11 mouse cellular contexts compared by ENCODE assay signal in the genomic region with DNA sequence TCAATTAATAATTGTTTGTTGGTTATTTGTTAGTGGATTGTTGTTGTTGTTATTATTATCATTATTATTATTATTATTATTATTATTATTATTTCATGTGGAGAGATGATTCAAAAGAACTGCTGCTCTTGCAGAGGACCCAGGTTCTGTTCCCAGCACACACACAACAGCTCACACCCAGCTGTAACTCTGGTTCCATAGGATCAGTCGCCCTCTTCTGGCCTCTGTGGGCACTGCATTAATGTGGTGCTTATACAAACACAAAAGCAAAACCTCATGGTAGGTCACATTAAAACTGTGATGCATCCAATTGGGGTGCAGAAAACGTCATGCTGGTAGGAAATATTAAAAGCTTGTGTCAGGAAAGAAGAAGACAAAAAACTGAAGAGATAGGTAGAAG. TPM values are rescaled to one million over a fixed set of nuclear protein-coding genes. Genes with fewer than 3 reads are reported as not detected.
DNase-seq lines count a peak whose midpoint lies in the region; ATAC-seq and TF ChIP-seq lines count a peak whose summit lies in the region.
"Had no signal": no experiment of that assay in that cellular context is flagged by ENCODE, and none has a peak within 500 bp of the region (broad histone marks: within the 10 kb centered on the region; RNA-seq: fewer than 3 reads in every experiment).

No protein-coding gene starts in this region.

- no peaks in the 10 kb centered on the region for H3K27me3 ChIP-seq in intestine, postnatal 0 days (replicated peaks; ENCODE audit: control insufficient read depth, insufficient read depth, low read length)
- H3K27me3 ChIP-seq in intestine, embryonic 16.5 days (replicated peaks; ENCODE audit: control insufficient read depth, insufficient read depth, low read length), result no peaks in the 10 kb centered on the region
- peaks cover 6% of the 10 kb centered on the region for H3K27me3 ChIP-seq in Patski
- no peaks in the 10 kb centered on the region for H3K27me3 ChIP-seq in limb, embryonic 14.5 days (ENCODE audit: control insufficient read depth, insufficient read depth, low read length)

- POLR2A ChIA-PET in Patski (lab: Charles Lee), result no interaction called here

- H3K27ac ChIP-seq in intestine, postnatal 0 days (ENCODE audit: low read depth, low read length), result no peak overlapping the region
- H3K27ac ChIP-seq in intestine, embryonic 16.5 days (ENCODE audit: low read length), result no peak overlapping the region
- no peak overlapping the region for H3K27ac ChIP-seq in limb, embryonic 14.5 days (replicated peaks; ENCODE audit: low read depth, low read length)

- no peaks in the 10 kb centered on the region for H3K4me1 ChIP-seq in intestine, postnatal 0 days (replicated peaks; ENCODE audit: control insufficient read depth, insufficient read depth, low read length)
- H3K4me1 ChIP-seq in intestine, embryonic 16.5 days (ENCODE audit: control insufficient read depth, insufficient read depth, low read length), result no peaks in the 10 kb centered on the region
- H3K4me1 ChIP-seq in limb, embryonic 14.5 days (ENCODE audit: control insufficient read depth, insufficient read depth, low read length), result no peaks in the 10 kb centered on the region

- 32% methylated on average over 2 of the region's 2 CpGs for WGBS in intestine, postnatal 0 days
- 43% methylated on average over 2 of the region's 2 CpGs for WGBS in intestine, embryonic 16.5 days
- WGBS in limb, embryonic 14.5 days, result 34% methylated on average over 2 of the region's 2 CpGs

- DNase-seq in B cell, adult 2 months, result peak; percentile 16 to 19
- DNase-seq in Patski (ENCODE audit: low read depth, low spot score) (no peak), MN1 (ENCODE audit: low spot score) (no peak)
- peak; percentile 43 for DNase-seq in limb, embryonic 14.5 days (ENCODE audit: low spot score)
- no peak for DNase-seq in yolk sac, embryonic 10.5 days (ENCODE audit: low spot score)
- DNase-seq: kidney, adult 8-10 months; lung, adult 2 months; right cerebral cortex, postnatal 4 days had no signal

- H3K9me3 ChIP-seq in intestine, postnatal 0 days (ENCODE audit: control insufficient read depth), result no peaks in the 10 kb centered on the region
- no peaks in the 10 kb centered on the region for H3K9me3 ChIP-seq in intestine, embryonic 16.5 days (ENCODE audit: control insufficient read depth, low read length)
- H3K9me3 ChIP-seq in limb, embryonic 14.5 days (ENCODE audit: control insufficient read depth, low read length), result no peaks in the 10 kb centered on the region

- ATAC-seq in intestine, postnatal 0 days, result no peak
- ATAC-seq in intestine, embryonic 16.5 days, result no peak
- ATAC-seq in Patski, result no peak
- no peak for ATAC-seq in limb, embryonic 14.5 days (ENCODE audit: low FRiP score, low read depth)
- ATAC-seq in inflammation-experienced regulatory T-cells, adult 6 months, result no peak

- no peak overlapping the region for H3K4me2 ChIP-seq in intestine, postnatal 0 days (replicated peaks; ENCODE audit: low read depth)
- no peak overlapping the region for H3K4me2 ChIP-seq in intestine, embryonic 16.5 days (ENCODE audit: low read depth, low read length)
- H3K4me2 ChIP-seq in limb, embryonic 14.5 days (replicated peaks; ENCODE audit: low read depth, low read length, severe bottlenecking), result no peak overlapping the region

- no peak overlapping the region for H3K4me3 ChIP-seq in intestine, postnatal 0 days (ENCODE audit: low read depth, low read length)
- no peak overlapping the region for H3K4me3 ChIP-seq in intestine, embryonic 16.5 days (ENCODE audit: low read length)
- no peak overlapping the region for H3K4me3 ChIP-seq in limb, embryonic 14.5 days (replicated peaks; ENCODE audit: low read length)

- H3K36me3 ChIP-seq in intestine, postnatal 0 days (ENCODE audit: control insufficient read depth, insufficient read depth), result no peaks in the 10 kb centered on the region
- no peaks in the 10 kb centered on the region for H3K36me3 ChIP-seq in intestine, embryonic 16.5 days (ENCODE audit: control insufficient read depth, insufficient read depth, low read length)
- H3K36me3 ChIP-seq in limb, embryonic 14.5 days (ENCODE audit: control insufficient read depth, insufficient read depth, low read length), result no peaks in the 10 kb centered on the region

- peak; percentile 25; the same call in 1 of the 2 replicates for TF ChIP-seq CTCF in intestine, postnatal 0 days (IDR thresholded peaks at IDR 0.05; ENCODE audit: low read depth)
- TF ChIP-seq CTCF in Patski (IDR thresholded peaks at IDR 0.05), result peak; percentile 48

- H3K9ac ChIP-seq in intestine, postnatal 0 days (ENCODE audit: low read depth, low read length), result no peak overlapping the region
- no peak overlapping the region for H3K9ac ChIP-seq in intestine, embryonic 16.5 days (ENCODE audit: low read depth, low read length)
- no peak overlapping the region for H3K9ac ChIP-seq in limb, embryonic 14.5 days (ENCODE audit: low read depth, low read length, severe bottlenecking)

- CTCF ChIA-PET in Patski (lab: Charles Lee), result no interaction called here

- TF ChIP-seq POLR2A in limb, embryonic 14.5 days (IDR thresholded peaks at IDR 0.05; ENCODE audit: borderline replicate concordance, extremely low read depth, insufficient read depth, insufficient read length), result no peak

- in situ Hi-C loops in Patski (cut with MboI; ENCODE audit: low pct_unique_long_range_greater_than_20kb), result loop anchor here (5.0 kb wide), 1 partner anchor 419 kb away; no protein-coding TSS in a partner anchor

RNA-seq across cellular contexts. Expression of a gene that starts 12.4 kb away (rescaled TPM):
- not detected in 2 replicates for polyA plus RNA-seq in intestine, postnatal 0 days (2015; fragmentation: Nextera tagmentation; extraction: Ambion mirVana)
- not detected in 2 replicates for polyA plus RNA-seq in intestine, embryonic 16.5 days (2015; fragmentation: Nextera tagmentation; extraction: Ambion mirVana)
- polyA plus RNA-seq in Patski (2021), result not detected
- polyA plus RNA-seq in limb, embryonic 14.5 days (2012; rRNA removed), result not detected in 2 replicates
- not detected in 2 replicates for polyA plus RNA-seq in limb, embryonic 14.5 days (2014; fragmentation: Nextera tagmentation; extraction: Ambion mirVana)
- polyA plus RNA-seq in inflammation-experienced regulatory T-cells, adult 6 months (2017; shearing (Covaris generic)), result not detected
- polyA plus RNA-seq: lung, adult 2 months had no signal

RNA-seq across cellular contexts. Expression of a gene that starts 22.6 kb away (rescaled TPM):
- polyA plus RNA-seq in intestine, postnatal 0 days (2015; fragmentation: Nextera tagmentation; extraction: Ambion mirVana), result not detected in 2 replicates
- polyA plus RNA-seq in intestine, embryonic 16.5 days (2015; fragmentation: Nextera tagmentation; extraction: Ambion mirVana), result not detected in 2 replicates
- not detected for polyA plus RNA-seq in Patski (2021)
- polyA plus RNA-seq in limb, embryonic 14.5 days (2012; rRNA removed), result not detected in 2 replicates
- polyA plus RNA-seq in limb, embryonic 14.5 days (2014; fragmentation: Nextera tagmentation; extraction: Ambion mirVana), result not detected in 2 replicates
- not detected for polyA plus RNA-seq in inflammation-experienced regulatory T-cells, adult 6 months (2017; shearing (Covaris generic))
- polyA plus RNA-seq: lung, adult 2 months had no signal

RNA-seq across cellular contexts. Expression of a gene that starts 37.2 kb away (rescaled TPM):
- 0.35 TPM in 1 of 2 replicates, not detected in the other for polyA plus RNA-seq in intestine, postnatal 0 days (2015; fragmentation: Nextera tagmentation; extraction: Ambion mirVana)
- not detected in 2 replicates for polyA plus RNA-seq in intestine, embryonic 16.5 days (2015; fragmentation: Nextera tagmentation; extraction: Ambion mirVana)
- not detected for polyA plus RNA-seq in Patski (2021)
- 0.38 and 0.68 TPM in 2 replicates for polyA plus RNA-seq in limb, embryonic 14.5 days (2012; rRNA removed)
- not detected in 2 replicates for polyA plus RNA-seq in limb, embryonic 14.5 days (2014; fragmentation: Nextera tagmentation; extraction: Ambion mirVana)
- polyA plus RNA-seq in inflammation-experienced regulatory T-cells, adult 6 months (2017; shearing (Covaris generic)), result 1 to 10 TPM in 2 of 3 experiments, not detected in 1; 1.4 to 1.6 TPM

Comparison
In these comparisons a context has a peak if more than half of its experiments do, and no peak if none do; other contexts are left out.
1. DNase-seq: peak in B cell, adult 2 months (2 of 2) and limb, embryonic 14.5 days (single experiment); none in Patski (single experiment), MN1 (single experiment) and yolk sac, embryonic 10.5 days (single experiment).